ENCODE assay signal across 8 mouse cellular contexts in genomic region chr19:4047859-4048258, GRCm38 (mm10). TPM values are rescaled to one million over a fixed set of nuclear protein-coding genes. Genes with fewer than 3 reads are reported as not detected.
DNase-seq lines count a peak whose midpoint lies in the region; ATAC-seq and TF ChIP-seq lines count a peak whose summit lies in the region.

No protein-coding gene starts in this region.

- H3K4me3 ChIP-seq in left cerebral cortex, adult 2 months, result no peak overlapping the region

- intact Hi-C loops in left cerebral cortex, adult 2 months (cut with DNase I), result loop anchor here (1.0 kb wide), 1 partner anchor 29 kb away; no protein-coding TSS in a partner anchor

- peak; percentile 79 for TF ChIP-seq CTCF in left cerebral cortex, adult 2 months (IDR thresholded peaks at IDR 0.05)

- ATAC-seq in frontal cortex, adult (ENCODE audit: low TSS enrichment), result no peak

- H3K27ac ChIP-seq in left cerebral cortex, adult 2 months, result no peak overlapping the region

- DNase-seq in frontal cortex, postnatal 10 days (ENCODE audit: low spot score in 2 of 2), result peak; percentile 29 to 58
- peak; percentile 19 for DNase-seq in Muller cell, postnatal 12 days (ENCODE audit: inconsistent ontology term)
- DNase-seq in cerebellum, postnatal 10 days, result peak; percentile 91 to 95
- DNase-seq in gastrocnemius, postnatal 4 days (ENCODE audit: low spot score in 2 of 2), result peak; percentile 77 to 87
- peak; percentile 58 for DNase-seq in left cerebral cortex, adult 2 months (ENCODE audit: extremely low spot score in 1 of 2, low spot score in 2 of 2)
- DNase-seq in mesoderm, embryonic 11.5 days (ENCODE audit: low read depth, low spot score), result peak; percentile 88
- DNase-seq in spleen, postnatal 4 days (ENCODE audit: low spot score in 2 of 2), result peak; percentile 85 to 96

RNA-seq across cellular contexts. Expression of gene Gstp2, which starts 2.0 kb away (rescaled TPM):
- 10 to 100 TPM; 40.2 to 49.5 TPM for total RNA-seq in gastrocnemius, postnatal 4 days (2021)
- total RNA-seq in left cerebral cortex, adult 2 months (2021), result 10 to 100 TPM; 39.5 to 52.8 TPM

RNA-seq across cellular contexts. Expression of gene Gstp1, which starts 10.1 kb away (rescaled TPM):
- total RNA-seq in gastrocnemius, postnatal 4 days (2021), result 100 to 1,000 TPM; 205 to 221 TPM
- 100 to 1,000 TPM; 299 to 324 TPM for total RNA-seq in left cerebral cortex, adult 2 months (2021)

RNA-seq across cellular contexts. Expression of gene Gstp3, which starts 11.5 kb away (rescaled TPM):
- total RNA-seq in gastrocnemius, postnatal 4 days (2021), result 1 to 10 TPM in 1 of 2 experiments, not detected in 1; 1.1 TPM
- total RNA-seq in left cerebral cortex, adult 2 months (2021), result not detected

RNA-seq across cellular contexts. Expression of gene Cabp2, which starts 33.5 kb away (rescaled TPM):
- not detected for total RNA-seq in gastrocnemius, postnatal 4 days (2021)
- total RNA-seq in left cerebral cortex, adult 2 months (2021), result not detected

RNA-seq across cellular contexts. Expression of gene Ndufv1, which starts 35.3 kb away (rescaled TPM):
- total RNA-seq in gastrocnemius, postnatal 4 days (2021), result 100 to 1,000 TPM; 314 to 350 TPM
- total RNA-seq in left cerebral cortex, adult 2 months (2021), result 100 to 1,000 TPM; 242 to 257 TPM

Comparison
In these comparisons a context has a peak if more than half of its experiments do, and no peak if none do; other contexts are left out.
1. DNase-seq: peak in every context shown above with its lines; median percentile 93 in cerebellum, postnatal 10 days; 90 in spleen, postnatal 4 days; 88 in mesoderm, embryonic 11.5 days; 82 in gastrocnemius, postnatal 4 days; 58 in left cerebral cortex, adult 2 months; 44 in frontal cortex, postnatal 10 days; 19 in Muller cell, postnatal 12 days.